Mouse (Mus musculus): ENCODE measurements around the gene Tiam1.

DNA sequence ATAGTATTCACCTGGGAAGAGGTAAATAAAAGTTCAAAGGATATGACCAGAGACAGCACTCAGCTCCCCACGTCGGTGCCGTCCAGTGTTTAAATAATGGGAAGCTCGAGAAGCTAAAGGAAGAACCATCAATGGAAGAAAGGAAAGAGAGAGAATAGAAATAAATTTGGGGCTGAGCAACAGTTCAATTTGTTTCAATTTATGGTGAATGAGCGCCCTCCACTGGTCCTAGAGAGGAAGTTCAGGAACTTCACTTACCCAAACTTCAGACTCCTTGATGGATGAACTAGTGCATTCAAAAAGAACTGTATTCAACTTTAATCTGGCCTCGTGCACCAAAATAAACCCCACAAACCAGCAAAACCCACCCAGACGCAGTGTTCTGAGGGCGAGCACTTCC, 378.1 kb downstream of the Tiam1 start:
- TF ChIP-seq POLR2A (IDR thresholded peaks at IDR 0.05; ENCODE audit: insufficient read depth, low read depth, low read length), result no peak
- no peak for TF ChIP-seq CTCF (IDR thresholded peaks at IDR 0.05; ENCODE audit: insufficient read depth, low read depth, low read length)
